Mouse (Mus musculus): ENCODE measurements at regions not wholly inside any gene's neighbourhood (a gene's known extent, or its start where the extent isn't known, plus 50 kb on each side); places are given as distances from the start of the nearest gene placed in this dataset.

DNA sequence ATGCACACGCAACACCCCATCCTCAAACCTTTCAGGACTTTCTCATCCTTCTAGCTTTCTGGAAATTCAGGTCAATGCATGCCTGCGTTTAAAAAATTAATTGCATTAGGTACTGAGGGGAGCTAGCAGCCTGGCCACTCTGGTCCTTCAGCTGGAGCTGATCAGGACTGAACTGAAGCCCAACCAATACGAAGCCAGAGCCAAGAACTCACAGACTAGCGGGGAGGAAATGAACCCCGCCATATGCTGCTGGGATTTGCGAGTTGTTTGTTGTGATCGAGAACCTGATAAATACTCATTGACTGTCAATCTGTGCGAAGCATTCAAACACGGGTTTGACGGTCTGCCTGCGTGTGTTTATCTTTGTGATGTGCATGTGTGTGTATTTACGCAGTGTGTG lies 177.2 kb upstream of the Rora start:
- no peak for DNase-seq

DNA sequence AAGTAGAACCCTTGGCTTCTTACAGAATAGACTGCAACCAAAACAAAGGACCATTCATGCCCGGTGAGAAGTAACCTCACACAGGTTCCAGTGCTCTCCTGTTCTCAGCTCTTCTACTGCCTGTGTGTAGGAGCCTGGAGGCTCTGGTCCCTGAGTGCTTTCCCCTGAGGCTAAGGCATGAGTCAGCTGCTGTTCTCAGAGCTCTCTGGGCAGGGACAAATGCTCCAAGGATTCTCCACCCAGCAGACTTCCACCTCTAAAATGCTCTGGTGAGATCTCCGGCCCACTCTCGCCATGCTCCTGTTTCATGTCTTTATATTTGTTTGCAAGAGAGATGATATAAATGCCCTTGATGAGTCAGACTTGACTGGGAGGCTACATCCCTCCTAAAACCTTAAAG lies 176.1 kb upstream of the Rora start:
- DNase-seq = no peak

DNA sequence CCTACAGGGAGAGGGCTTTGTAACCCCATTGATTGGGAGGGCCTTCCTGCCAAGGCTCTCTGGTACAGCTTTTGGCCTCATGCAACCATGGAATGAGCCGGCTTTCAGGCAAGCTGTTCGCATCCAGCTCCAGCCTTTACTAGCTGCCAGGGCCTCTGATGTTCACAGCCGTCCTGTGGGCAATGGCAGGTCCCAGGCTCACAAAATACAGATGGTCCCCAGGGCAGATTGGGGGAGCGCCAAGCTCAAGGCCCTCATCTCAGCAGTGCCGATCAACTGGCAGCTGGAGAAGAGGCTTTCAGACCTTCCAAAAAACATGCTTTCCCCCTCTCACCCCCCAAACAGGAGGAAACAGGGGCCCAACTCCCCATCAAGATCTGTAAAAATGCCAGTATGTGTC lies 166.9 kb upstream of the Rora start:
- no peak for DNase-seq

DNA sequence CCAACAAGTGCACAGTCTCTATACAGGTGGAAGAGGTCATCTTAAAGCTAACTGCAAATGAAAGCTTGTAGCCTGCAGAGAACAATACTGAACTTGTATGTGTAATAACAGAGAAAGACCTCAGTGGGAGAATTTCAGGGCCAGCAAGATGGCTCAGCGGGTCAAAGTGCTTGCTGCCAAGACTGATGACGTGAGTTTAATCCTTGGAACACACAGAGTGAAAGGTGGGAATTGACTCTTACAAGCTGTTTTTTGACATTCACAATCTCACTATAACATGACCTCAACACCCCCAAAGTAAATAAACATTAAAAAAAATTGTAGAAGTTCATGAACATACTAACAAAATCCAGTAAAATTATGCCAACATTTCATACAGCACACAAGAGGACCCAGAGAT lies 162.4 kb upstream of the Rora start:
- DNase-seq = no peak

DNA sequence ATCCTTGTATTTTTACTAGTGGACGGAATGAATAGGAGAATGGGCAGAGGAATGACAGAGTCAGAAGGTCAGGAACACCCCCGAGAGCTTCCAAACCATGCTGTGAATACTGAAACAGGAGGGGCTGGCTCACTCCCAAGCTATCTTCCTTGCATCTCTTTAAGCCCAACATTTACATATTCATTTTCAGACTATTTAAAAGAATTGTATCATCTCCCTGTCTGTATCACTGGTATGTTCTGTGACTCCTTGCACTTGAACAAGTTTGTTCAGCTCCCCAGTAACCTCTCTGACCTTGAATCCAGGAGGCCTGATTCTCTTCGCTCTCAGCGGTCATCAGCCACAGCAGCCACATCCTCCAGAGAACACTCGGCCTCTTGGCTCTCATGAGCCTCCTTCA lies 132.4 kb upstream of the Rora start:
- DNase-seq = no peak

DNA sequence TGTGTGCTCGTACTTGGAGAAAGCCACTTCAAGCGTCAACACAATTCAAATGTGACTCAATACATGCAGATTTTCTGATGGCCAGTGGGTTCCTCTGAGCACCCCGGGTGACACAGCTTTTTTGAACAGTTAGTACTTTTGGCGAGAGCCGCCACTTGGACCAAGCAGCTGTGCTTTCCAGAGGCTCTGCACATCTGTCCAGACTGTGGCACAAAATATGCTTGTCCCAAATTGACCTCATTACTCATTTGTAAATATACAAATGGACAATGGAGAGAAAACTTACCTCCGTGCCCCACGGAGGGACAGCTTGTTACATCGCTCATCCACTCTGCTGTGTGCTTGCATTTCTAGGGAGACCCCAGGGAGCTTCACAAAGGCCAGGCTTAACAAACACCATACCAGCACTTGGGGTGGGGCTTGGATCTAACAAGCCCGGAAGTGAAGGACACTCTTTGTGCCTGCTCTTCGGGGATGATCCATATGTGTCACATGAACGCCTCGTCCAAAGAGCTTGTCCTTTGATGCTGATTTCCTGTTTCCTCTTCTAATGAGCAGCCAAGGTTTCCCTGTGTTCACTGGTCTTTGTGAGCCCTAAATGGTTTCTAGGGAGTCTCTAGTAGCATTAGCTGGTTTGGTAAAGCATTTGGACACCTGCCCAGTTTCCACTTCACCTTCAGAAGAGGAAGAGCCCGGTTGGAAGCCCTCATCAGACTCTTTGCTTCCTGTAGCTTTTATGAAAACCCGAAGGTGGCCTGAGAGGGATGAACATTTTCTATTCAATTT lies 91.6 kb upstream of the Rora start:
- DNase-seq = no peak

DNA sequence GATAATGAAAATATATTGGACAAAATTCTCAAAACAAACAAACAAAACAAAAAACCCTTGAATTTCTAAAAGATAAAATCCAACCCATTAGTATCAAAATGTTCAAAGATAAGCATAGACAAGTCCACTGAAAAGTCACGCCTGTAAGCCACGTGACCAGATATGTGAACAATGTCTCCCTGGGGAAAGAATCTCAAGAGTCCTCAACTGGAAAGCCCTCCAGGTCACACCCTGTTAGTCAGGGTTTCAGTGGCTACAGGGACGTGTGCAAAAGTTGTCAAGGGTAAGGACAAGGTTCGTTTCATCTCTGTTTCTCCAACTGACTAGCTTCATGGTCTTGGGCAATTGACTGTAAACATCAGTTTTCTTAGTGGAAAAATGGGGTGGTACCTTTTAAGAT lies 90.4 kb upstream of the Rora start:
- no peak for DNase-seq

DNA sequence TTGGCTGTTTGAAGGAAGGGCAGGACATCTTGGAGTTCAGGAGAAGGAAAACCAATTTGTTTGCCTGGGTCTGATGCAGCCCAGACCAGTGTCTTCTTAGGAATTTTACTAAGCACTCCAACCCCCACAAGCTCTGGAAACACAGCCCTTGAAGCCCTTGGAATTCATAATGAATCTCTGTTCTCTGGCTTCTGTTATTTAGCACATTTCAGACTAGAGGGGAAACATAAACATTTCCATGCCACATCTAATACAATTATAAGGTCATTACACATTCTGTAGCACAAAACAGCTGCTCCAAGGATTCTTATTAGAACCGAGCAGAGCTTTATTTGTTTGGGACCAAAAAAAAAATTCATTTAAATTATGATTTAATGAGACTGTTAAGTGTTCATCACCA lies 67.8 kb upstream of the Rora start:
- no peak for DNase-seq

DNA sequence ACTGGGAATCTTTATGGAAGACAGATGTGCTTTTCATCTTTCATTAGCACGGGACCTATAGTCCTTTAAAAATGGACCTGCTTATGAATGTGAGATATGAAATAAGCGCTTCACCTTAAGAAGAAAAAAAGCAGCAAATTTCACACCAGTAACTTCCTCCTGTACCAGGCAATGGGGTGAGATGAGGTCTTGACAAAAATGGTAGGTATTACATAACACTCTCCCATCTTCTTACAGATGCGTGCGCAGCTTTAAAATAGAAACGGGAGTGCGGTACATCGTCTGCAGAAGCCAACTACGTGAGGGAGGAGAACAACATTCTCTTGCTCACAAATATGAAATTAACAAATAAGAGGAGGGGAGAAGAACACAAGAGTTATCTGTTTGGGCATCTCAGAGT lies 62.6 kb upstream of the Rora start:
- no peak for DNase-seq

DNA sequence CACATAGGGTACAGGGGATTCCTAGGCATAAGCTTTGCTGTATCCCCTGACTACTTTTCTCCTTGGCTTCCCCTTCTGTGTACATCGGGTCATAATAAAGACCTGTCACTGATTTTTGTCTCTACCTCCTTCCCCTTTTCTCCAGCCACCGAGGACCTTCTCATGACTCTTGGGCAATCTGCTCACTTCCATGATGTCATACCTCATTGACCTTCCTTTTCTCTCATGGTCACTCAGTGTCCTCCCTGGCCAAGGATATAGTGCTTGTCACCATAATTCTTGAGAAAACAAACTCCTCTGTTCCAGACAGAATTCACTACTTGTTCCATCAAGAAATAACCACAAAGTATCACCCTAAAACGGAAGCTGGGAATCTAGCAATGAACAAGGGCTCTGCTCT lies 60.6 kb upstream of the Rora start:
- DNase-seq = no peak

DNA sequence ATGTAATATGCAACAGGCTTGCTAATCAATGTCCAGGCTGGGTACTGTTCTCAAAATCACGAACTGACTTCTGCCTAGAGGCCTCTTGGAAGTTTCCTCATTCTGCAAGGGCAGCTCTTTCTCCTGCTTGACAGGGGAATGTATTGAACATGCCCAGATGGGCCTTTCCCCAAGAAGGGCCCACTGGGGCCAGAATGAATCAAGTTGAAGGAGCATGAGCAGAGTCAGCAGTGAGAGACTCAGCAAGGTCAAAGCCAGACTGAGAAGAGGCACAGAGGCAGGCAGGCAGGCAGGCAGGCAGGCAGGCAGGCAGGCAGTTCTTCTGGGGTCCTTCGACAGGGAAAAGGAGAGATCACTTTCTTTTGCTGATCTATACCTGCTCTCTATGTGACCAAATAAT lies 59.0 kb upstream of the Rora start:
- no peak for DNase-seq
